Mouse (Mus musculus) liver, postnatal 0 days (tissue): ENCODE results near the gene Prf1. TPM values are rescaled to one million over a fixed set of nuclear protein-coding genes. Genes with fewer than 3 reads are reported as not detected.

Source experiments
- ATAC-seq: fragments of 200-750 bp; cut with Nextera tagmentation; 2 replicates; pipeline ENCODE4 v1.8.0; 2017; ENCODE audit warnings: mild to moderate bottlenecking, moderate library complexity
- DNase-seq: peaks from one replicate; pipeline ENCODE4 v3.0.0-alpha.2; 2016
- H3K27ac ChIP-seq: fragments of 300-500 bp; sonication (generic); 2 replicates; pipeline ENCODE4 v1.5.1; 2014; ENCODE audit warnings: antibody characterized with exemption, moderate library complexity, mild to moderate bottlenecking, low read depth
- H3K27me3 ChIP-seq: fragments of 300-500 bp; sonication (generic); 2 replicates; pipeline ENCODE4 v1.6.1; 2014; ENCODE audit warnings: low read length, control low read depth, mixed read lengths; ENCODE audit not compliant: insufficient read depth
- H3K36me3 ChIP-seq: fragments of 300-500 bp; sonication (generic); replicated peaks from 2 replicates; pipeline ENCODE4 v1.6.1; 2014; ENCODE audit warnings: mild to moderate bottlenecking, control low read depth, low read length, moderate library complexity, mixed read lengths; ENCODE audit not compliant: insufficient read depth
- H3K4me1 ChIP-seq: fragments of 300-500 bp; sonication (generic); 2 replicates; pipeline ENCODE4 v1.6.1; 2014; ENCODE audit warnings: antibody characterized with exemption, mild to moderate bottlenecking, control low read depth; ENCODE audit not compliant: insufficient read depth
- H3K4me2 ChIP-seq: fragments of 300-500 bp; sonication (generic); 2 replicates; pipeline ENCODE4 v1.6.1; 2014; ENCODE audit warnings: low read depth, mild to moderate bottlenecking, low read length, moderate library complexity, mixed read lengths
- H3K4me3 ChIP-seq: fragments of 300-500 bp; sonication (generic); 2 replicates; pipeline ENCODE4 v1.5.1; 2014; ENCODE audit warnings: low read depth, low read length
- H3K9ac ChIP-seq: fragments of 300-500 bp; sonication (generic); replicated peaks from 2 replicates; pipeline ENCODE4 v1.6.1; 2014; ENCODE audit warnings: mild to moderate bottlenecking, moderate library complexity
- H3K9me3 ChIP-seq: fragments of 300-500 bp; sonication (generic); 2 replicates; pipeline ENCODE4 v1.6.1; 2016; ENCODE audit warnings: mild to moderate bottlenecking, control low read depth, low read length, mixed read lengths
- CTCF ChIP-seq: sonication (generic); IDR thresholded peaks from 2 replicates; pipeline ENCODE4 v1.5.1; 2016; ENCODE audit warnings: antibody characterized with exemption, low read depth
- EP300 ChIP-seq: IDR thresholded peaks from 2 replicates; pipeline ENCODE4 v1.6.1; 2016; ENCODE audit warnings: antibody characterized with exemption, low read depth, mild to moderate bottlenecking
- WGBS: fragments of 180-500 bp; shearing (Covaris S2); extraction: QIAGEN DNeasy Blood & Tissue Kit; methylation state at CpG from one replicate; pipeline ENCODE4 v1.1.7; 2014; ENCODE audit not compliant: insufficient replicate concordance; 5-methylcytosine and 5-hydroxymethylcytosine counted together
- polyA plus RNA-seq: library from polyadenylated mRNA; unstranded; fragments of >200 nt; fragmentation: Nextera tagmentation; extraction: Ambion mirVana; gene quantifications from 2 replicates; pipeline ENCODE4 v1.2.1, GENCODE M21; 2015

The Prf1 gene
- polyA plus RNA-seq, 1 experiment from 2014 or later = 0.13 TPM

DNA sequence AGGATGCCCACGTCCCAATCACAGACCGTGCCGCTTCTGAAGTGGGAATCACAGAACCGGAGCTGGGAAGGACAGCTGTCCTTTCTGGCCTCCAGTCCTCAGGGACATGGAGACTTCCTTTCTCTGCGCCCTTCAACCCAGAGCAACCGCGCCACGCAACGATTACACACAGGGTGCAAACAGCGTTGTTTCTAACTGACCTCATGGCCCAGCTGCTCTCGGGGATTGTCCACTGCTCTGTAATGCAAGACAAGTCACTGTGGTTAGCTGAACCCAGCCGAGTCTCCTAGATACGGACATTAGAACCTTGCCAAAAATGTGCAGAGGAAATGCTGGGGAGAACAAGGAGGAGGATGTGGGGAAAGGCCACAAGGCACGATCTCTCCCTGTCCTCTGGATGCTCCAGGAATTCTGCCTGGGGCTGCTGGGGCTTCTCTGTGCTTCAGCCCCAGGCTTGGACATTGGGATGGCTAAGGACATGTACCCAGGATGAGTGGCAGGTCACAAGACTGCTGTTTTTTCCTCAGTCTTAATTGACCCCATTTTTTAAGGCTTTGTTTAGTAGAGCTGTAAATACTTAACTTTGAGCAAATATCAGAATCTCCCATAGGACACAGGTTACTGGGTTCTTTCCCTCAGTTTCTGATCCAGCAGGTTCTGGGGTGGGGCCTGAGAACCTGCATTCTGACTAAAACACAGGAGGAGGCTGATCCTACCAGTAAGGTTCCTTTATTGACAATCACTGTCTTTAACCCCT is 19.5 kb upstream of the Prf1 start:
- 37% methylated on average over 14 of the region's 14 CpGs for WGBS
- Histone ChIP-seq H3K36me3 (no peaks in the 10 kb centered on the region), H3K9me3 (no peaks in the 10 kb centered on the region), H3K4me2 (no peak overlapping the region), H3K4me1 (peaks cover 5% of the 10 kb centered on the region; the same call in 1 of the 2 replicates), H3K27ac (peak overlapping the region; percentile 66), H3K4me3 (no peak overlapping the region), H3K27me3 (0 out of 2 replicates have a peak, but pooled peaks cover 4% of the 10 kb centered on the region), H3K9ac (no peak overlapping the region)
- DNase-seq (peak; percentile 47), ATAC-seq (peak; percentile 77)
- TF ChIP-seq CTCF (no peak), EP300 (no peak)

DNA sequence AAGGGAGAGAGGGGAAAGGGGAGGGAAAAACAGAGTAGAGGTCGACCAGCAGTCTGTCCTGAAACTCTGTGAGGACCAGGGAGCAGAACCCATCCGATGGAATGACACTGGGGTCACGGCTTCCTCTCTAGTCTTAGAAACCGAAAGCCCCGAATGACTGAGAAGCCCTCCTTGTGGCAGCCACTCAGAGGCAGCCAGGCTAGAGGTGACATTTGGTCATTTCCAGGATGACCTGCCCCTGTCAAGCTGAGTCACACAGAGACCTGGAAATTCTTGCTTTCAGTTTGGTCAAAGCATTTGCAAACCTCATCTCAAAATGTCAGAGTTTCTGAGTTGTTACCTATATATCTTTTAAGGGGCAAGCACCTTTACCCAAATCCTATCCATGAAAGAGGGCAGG is 16.5 kb upstream of the Prf1 start:
- no peak overlapping the region for H3K9ac ChIP-seq
- WGBS = 67% methylated on average over 5 of the region's 5 CpGs
- peaks cover 5% of the 10 kb centered on the region; the same call in 1 of the 2 replicates for H3K4me1 ChIP-seq
- no peaks in the 10 kb centered on the region for H3K9me3 ChIP-seq
- H3K27me3 ChIP-seq = no peaks in the 10 kb centered on the region
- no peaks in the 10 kb centered on the region for H3K36me3 ChIP-seq
- no peak overlapping the region for H3K4me3 ChIP-seq
- H3K27ac ChIP-seq = no peak overlapping the region
- H3K4me2 ChIP-seq = no peak overlapping the region
- TF ChIP-seq CTCF = no peak
- no peak for TF ChIP-seq EP300
- ATAC-seq (no peak), DNase-seq (no peak)

DNA sequence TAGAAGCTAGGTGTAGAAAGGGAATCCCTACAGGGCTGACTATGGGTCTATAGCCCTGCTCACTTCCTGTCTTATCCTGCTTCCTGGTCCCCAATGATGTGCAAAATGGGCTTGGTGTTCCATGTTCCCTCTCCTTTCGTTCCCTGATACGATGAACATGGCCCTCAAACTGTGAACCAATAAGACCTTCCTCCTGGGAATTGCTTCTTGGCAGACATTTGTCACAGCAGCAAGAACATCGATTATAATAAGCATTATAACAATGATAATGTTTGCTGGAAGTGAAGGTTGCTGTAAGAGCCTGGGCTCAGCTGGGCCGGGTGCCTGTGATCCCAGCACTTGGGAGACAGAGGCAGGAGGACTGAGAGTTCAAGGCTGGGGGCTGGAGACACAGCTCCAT is 13.3 kb upstream of the Prf1 start:
- Histone ChIP-seq H3K27ac (no peak overlapping the region), H3K36me3 (no peaks in the 10 kb centered on the region), H3K4me2 (no peak overlapping the region), H3K27me3 (no peaks in the 10 kb centered on the region), H3K4me3 (no peak overlapping the region), H3K9ac (no peak overlapping the region), H3K4me1 (no peaks in the 10 kb centered on the region), H3K9me3 (no peaks in the 10 kb centered on the region)
- DNase-seq (no peak), ATAC-seq (no peak)
- WGBS = 73% methylated on average over 4 of the region's 4 CpGs
- TF ChIP-seq CTCF (no peak), EP300 (no peak)

DNA sequence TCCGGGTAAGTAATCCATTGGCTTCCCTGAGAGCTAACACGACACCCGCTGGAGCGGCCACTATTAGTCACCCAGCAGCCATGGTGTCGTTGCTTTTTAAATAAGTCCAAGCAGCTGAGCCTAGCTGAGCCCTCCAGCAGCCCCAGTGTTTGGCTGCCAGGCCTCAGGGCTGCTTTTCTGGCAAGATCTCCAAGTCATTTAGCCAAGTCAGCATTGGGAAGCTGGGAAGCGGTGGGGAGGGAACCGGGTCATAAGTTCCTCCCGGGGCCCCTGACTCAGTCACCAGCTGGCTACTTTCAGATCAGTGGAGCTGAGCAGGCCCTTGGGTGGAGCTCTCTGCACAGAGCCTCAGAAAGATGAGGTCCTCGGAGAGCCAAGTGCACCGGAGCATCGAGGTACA is 12.4 kb upstream of the Prf1 start:
- TF ChIP-seq CTCF = no peak
- TF ChIP-seq EP300 = no peak
- ATAC-seq = no peak
- 67% methylated on average over 11 of the region's 11 CpGs for WGBS
- H3K9me3 ChIP-seq = no peaks in the 10 kb centered on the region
- H3K4me3 ChIP-seq = no peak overlapping the region
- H3K4me1 ChIP-seq = no peaks in the 10 kb centered on the region
- no peak overlapping the region for H3K27ac ChIP-seq
- no peak for DNase-seq
- H3K9ac ChIP-seq = no peak overlapping the region
- H3K36me3 ChIP-seq = no peaks in the 10 kb centered on the region
- H3K4me2 ChIP-seq = no peak overlapping the region
- H3K27me3 ChIP-seq = no peaks in the 10 kb centered on the region

DNA sequence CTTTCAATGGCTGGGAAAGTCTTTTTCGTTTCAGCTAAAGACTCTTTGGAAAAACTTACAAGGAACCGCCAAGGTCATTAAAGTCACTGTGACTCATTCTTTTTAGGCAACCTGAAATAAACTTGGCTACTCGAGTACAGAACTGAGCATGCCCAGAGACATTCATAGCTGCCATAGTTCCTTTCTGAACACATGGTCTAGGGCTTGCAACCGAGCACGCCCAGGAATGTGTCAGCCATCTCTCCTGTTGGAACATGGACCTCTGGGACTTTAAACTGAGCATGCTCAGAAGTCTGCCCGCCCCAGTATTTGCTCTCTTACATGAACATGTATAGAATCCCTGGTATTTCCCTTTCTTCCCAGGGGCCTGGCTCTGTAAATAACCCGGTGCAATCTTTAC is 11.4 kb upstream of the Prf1 start:
- Histone ChIP-seq H3K9me3 (no peaks in the 10 kb centered on the region), H3K27ac (no peak overlapping the region), H3K4me1 (no peaks in the 10 kb centered on the region), H3K36me3 (no peaks in the 10 kb centered on the region), H3K4me3 (no peak overlapping the region), H3K27me3 (no peaks in the 10 kb centered on the region), H3K9ac (no peak overlapping the region), H3K4me2 (no peak overlapping the region)
- no peak for TF ChIP-seq CTCF
- TF ChIP-seq EP300 = no peak
- no peak for DNase-seq
- ATAC-seq = no peak
- WGBS = 59% methylated on average over 7 of the region's 7 CpGs

DNA sequence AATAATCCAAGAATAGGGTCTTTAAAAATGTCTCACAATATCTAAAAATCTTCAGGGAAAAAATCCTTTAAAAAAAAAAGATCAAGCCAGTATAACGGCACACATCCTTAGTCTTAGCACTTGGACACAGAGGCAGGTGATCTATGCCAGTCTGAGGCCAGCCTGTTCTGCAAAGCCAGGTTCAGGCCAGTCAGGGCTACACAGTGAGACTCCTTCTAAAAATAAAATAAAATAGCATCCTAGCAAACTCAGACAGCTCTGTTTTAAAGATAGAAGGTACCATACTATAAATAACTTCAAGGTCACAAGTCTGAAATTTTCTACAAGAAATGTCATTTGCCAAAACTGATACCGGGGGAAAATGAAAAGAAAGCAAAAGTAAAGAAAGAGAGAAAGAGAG is 7.6 kb upstream of the Prf1 start:
- Histone ChIP-seq H3K36me3 (no peaks in the 10 kb centered on the region), H3K4me2 (no peak overlapping the region), H3K9me3 (no peaks in the 10 kb centered on the region), H3K4me1 (no peaks in the 10 kb centered on the region), H3K27me3 (no peaks in the 10 kb centered on the region), H3K27ac (no peak overlapping the region), H3K9ac (no peak overlapping the region), H3K4me3 (no peak overlapping the region)
- ATAC-seq = no peak
- TF ChIP-seq EP300 (no peak), CTCF (no peak)
- WGBS = 63% methylated on average over 2 of the region's 2 CpGs
- no peak for DNase-seq

DNA sequence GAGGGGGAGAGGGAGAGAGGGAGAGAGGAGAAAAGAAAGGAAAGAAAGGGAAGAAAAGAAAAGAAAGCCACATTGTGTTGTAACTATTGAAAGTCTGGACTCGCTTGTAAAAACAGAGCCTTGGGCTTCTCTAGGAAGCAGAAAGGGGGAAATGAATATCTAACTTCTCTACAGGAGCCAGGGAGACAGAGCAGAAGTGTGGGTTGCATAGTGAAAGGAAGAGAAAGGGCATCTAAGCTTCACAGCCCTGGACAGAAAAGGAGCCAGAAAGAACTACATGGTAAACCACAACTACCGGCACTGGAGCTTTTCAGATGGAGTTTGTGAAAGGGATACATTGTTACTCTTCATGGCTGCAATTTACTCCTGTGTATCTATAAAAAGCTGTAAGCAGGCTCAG is 7.2 kb upstream of the Prf1 start:
- WGBS = 34% methylated on average over 2 of the region's 2 CpGs
- Histone ChIP-seq H3K9me3 (no peaks in the 10 kb centered on the region), H3K27ac (no peak overlapping the region), H3K36me3 (no peaks in the 10 kb centered on the region), H3K4me3 (no peak overlapping the region), H3K9ac (no peak overlapping the region), H3K4me2 (no peak overlapping the region), H3K27me3 (no peaks in the 10 kb centered on the region), H3K4me1 (no peaks in the 10 kb centered on the region)
- ATAC-seq (no peak), DNase-seq (no peak)
- TF ChIP-seq EP300 (no peak), CTCF (no peak)
